Mouse (Mus musculus) brown adipose tissue, adult 24 weeks (tissue): Measurements from ENCODE around the gene Olfr1116. TPM values are rescaled to one million over a fixed set of nuclear protein-coding genes. Genes with fewer than 3 reads are reported as not detected.
"Not testable (repeated sequence)": the region's sequence is repeated elsewhere in the genome, so short reads cannot be mapped to it uniquely, and the experiment has no call there.

ENCODE experiments used
- H3K27ac ChIP-seq: fragments of 200-500 bp; replicated peaks from 2 replicates; pipeline ENCODE4 v1.5.1; 2012; ENCODE audit warnings: low read depth, mild to moderate bottlenecking, low read length
- H3K4me1 ChIP-seq: fragments of 200-500 bp; 2 replicates; pipeline ENCODE4 v1.6.1; 2012; ENCODE audit warnings: low read length, mixed read lengths; ENCODE audit not compliant: control insufficient read depth, insufficient read depth, insufficient read length
- H3K4me3 ChIP-seq: fragments of 200-500 bp; 2 replicates; pipeline ENCODE4 v1.5.1; 2012; ENCODE audit warnings: low read depth, mild to moderate bottlenecking, low read length, moderate library complexity; ENCODE audit not compliant: insufficient read depth
- polyA plus RNA-seq: library from polyadenylated mRNA; stranded (reverse); fragments of >200 nt; gene quantifications from 2 replicates; pipeline ENCODE4 v1.2.4, GENCODE M21; 2012; ENCODE audit not compliant: missing spikeins, insufficient read depth, insufficient read length

The Olfr1116 gene
- polyA plus RNA-seq: not detected in 2 replicates

GRCm38 (mm10) chr2:87267234-87267633 is at the start of gene Olfr1116:
TSS of gene Olfr1116 (plus strand) at chr2:87267534.
- no peak within 1 kb of the TSS for H3K27ac ChIP-seq
- H3K4me3 ChIP-seq: no peak within 1 kb of the TSS
- H3K4me1 ChIP-seq: no peaks in the 10 kb centered on the region

- Histone ChIP-seq H3K4me1 (no peaks in the 10 kb centered on the region), H3K27ac (no peak within 1 kb of the TSS), H3K4me3 (no peak within 1 kb of the TSS)
Measured at GRCm38 (mm10) chr2:87247713-87248112, 19.6 kb upstream of the Olfr1116 start, which contains the start of gene Olfr1115. TSS of gene Olfr1115 (plus strand) at chr2:87248013.

GRCm38 (mm10) chr2:87293977-87294376 is 26.6 kb downstream of the Olfr1116 start:
- not testable (repeated sequence) for H3K4me3 ChIP-seq

GRCm38 (mm10) chr2:87307281-87307680 is 39.9 kb downstream of the Olfr1116 start, which contains the start of gene Olfr1118:
TSS of gene Olfr1118 (plus strand) at chr2:87307581.
- H3K4me1 ChIP-seq: no peaks in the 10 kb centered on the region
- no peak within 1 kb of the TSS for H3K27ac ChIP-seq
- no peak within 1 kb of the TSS for H3K4me3 ChIP-seq

More at GRCm38 (mm10) chr2:87293977-87294376, 26.6 kb downstream of the Olfr1116 start:
- not testable (repeated sequence) for H3K27ac ChIP-seq, H3K4me1 ChIP-seq

Other genes with a start within 250 kb of the Olfr1116 start
- gene Olfr1104, start 240.5 kb upstream of the Olfr1116 start, polyA plus RNA-seq: not detected in 2 replicates
- not detected in 2 replicates for gene Olfr1105, start 231.0 kb upstream of the Olfr1116 start, polyA plus RNA-seq
- not detected in 2 replicates for gene Olfr1106, start 215.3 kb upstream of the Olfr1116 start, polyA plus RNA-seq
- gene Olfr1107, start 191.7 kb upstream of the Olfr1116 start, polyA plus RNA-seq: not detected in 2 replicates
- gene Olfr1109, start 171.5 kb upstream of the Olfr1116 start, polyA plus RNA-seq: not detected in 2 replicates
- gene Olfr259, start 153.0 kb upstream of the Olfr1116 start, polyA plus RNA-seq: not detected in 2 replicates
- gene Olfr1110, start 127.2 kb upstream of the Olfr1116 start, polyA plus RNA-seq: not detected in 2 replicates
- not detected in 2 replicates for gene Olfr1111, start 114.9 kb upstream of the Olfr1116 start, polyA plus RNA-seq
- not detected in 2 replicates for gene Olfr1112, start 79.7 kb upstream of the Olfr1116 start, polyA plus RNA-seq
- not detected in 2 replicates for gene Olfr1113, start 58.6 kb upstream of the Olfr1116 start, polyA plus RNA-seq
- gene Olfr1115, start 19.5 kb upstream of the Olfr1116 start, polyA plus RNA-seq: not detected in 2 replicates
- gene Olfr1118, start 40.0 kb downstream of the Olfr1116 start, polyA plus RNA-seq: not detected in 2 replicates
- not detected in 2 replicates for gene Olfr1120, start 87.3 kb downstream of the Olfr1116 start, polyA plus RNA-seq
- gene Olfr1121, start 102.4 kb downstream of the Olfr1116 start, polyA plus RNA-seq: not detected in 2 replicates
- not detected in 2 replicates for gene Olfr1122, start 118.3 kb downstream of the Olfr1116 start, polyA plus RNA-seq
- gene Olfr1123, start 149.1 kb downstream of the Olfr1116 start, polyA plus RNA-seq: not detected in 2 replicates
- not detected in 2 replicates for gene Olfr1124, start 162.7 kb downstream of the Olfr1116 start, polyA plus RNA-seq
- not detected in 2 replicates for gene Olfr1126, start 186.4 kb downstream of the Olfr1116 start, polyA plus RNA-seq
- gene Pramel7, start 229.6 kb downstream of the Olfr1116 start, polyA plus RNA-seq: not detected in 2 replicates
- gene Pramel6, start 239.0 kb downstream of the Olfr1116 start, polyA plus RNA-seq: not detected in 2 replicates